Mouse (Mus musculus): ENCODE measurements around the gene Cdyl2.

DNA sequence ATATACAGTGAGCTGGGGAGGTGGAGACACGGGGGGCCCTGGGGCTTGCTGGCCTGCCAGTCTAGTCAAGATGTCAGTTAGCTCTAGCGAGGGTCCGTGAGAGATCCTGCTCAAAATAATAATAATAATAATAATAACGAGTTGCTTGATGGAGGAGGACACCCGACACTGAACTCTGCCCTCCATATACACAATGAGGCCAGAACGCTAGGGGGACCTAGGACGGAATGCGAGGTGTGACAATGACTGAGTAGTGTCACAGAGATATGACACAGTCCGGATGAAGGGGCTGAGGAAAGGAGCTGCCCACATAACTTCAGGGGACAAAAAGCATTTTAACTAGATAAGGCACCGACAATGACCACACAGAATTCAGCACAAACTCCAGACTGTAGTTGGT is 96.4 kb downstream of the Cdyl2 start:
- no peak for TF ChIP-seq MXI1 (IDR thresholded peaks at IDR 0.05; ENCODE audit: low read depth, low read length)
- no peak for TF ChIP-seq RAD21 (IDR thresholded peaks at IDR 0.05; ENCODE audit: low read depth, low read length)
- no peak for TF ChIP-seq POLR2A (IDR thresholded peaks at IDR 0.05; ENCODE audit: control insufficient read depth in 1 of 2, insufficient read depth in 1 of 2, low read depth in 1 of 2, low read length in 2 of 2, poor library complexity in 1 of 2)
- TF ChIP-seq ELF1 (IDR thresholded peaks at IDR 0.05; ENCODE audit: low read depth, low read length) = no peak
- no peak for TF ChIP-seq GATA1 (IDR thresholded peaks at IDR 0.05; ENCODE audit: low read depth, low read length)
- TF ChIP-seq CTCF (IDR thresholded peaks at IDR 0.05 in 2 of 3, conservative IDR thresholded peaks at IDR 0.05 in 1 of 3; ENCODE audit: control insufficient read depth in 1 of 3, insufficient read depth in 1 of 3, low read depth in 2 of 3, low read length in 3 of 3, poor library complexity in 1 of 3, severe bottlenecking in 1 of 3) = no peak
- TF ChIP-seq NELFE (IDR thresholded peaks at IDR 0.05; ENCODE audit: low read depth, low read length) = no peak
- no peak for TF ChIP-seq ZMIZ1 (IDR thresholded peaks at IDR 0.05; ENCODE audit: low read depth, low read length)
- no peak for TF ChIP-seq NRF1 (IDR thresholded peaks at IDR 0.05; ENCODE audit: insufficient read depth, low read depth, low read length, poor library complexity, severe bottlenecking)
- no peak for TF ChIP-seq MAZ (IDR thresholded peaks at IDR 0.05; ENCODE audit: low read depth, low read length)

Data from MEL (cell line).